Mouse (Mus musculus) midbrain, embryonic 10.5 days (tissue): ENCODE data around the gene Pnrc2. TPM values are rescaled to one million over a fixed set of nuclear protein-coding genes. Genes with fewer than 3 reads are reported as not detected.

Experiments used
- DNase-seq: peaks from one replicate; pipeline ENCODE4 v3.0.0-alpha.2; 2017; ENCODE audit warnings: low spot score
- H3K27ac ChIP-seq: fragments of 300-500 bp; sonication (generic); replicated peaks from 2 replicates; pipeline ENCODE4 v1.5.1; 2016; ENCODE audit warnings: mild to moderate bottlenecking
- H3K27me3 ChIP-seq: fragments of 300-500 bp; sonication (generic); 2 replicates; pipeline ENCODE4 v1.6.1; 2016; ENCODE audit warnings: low read depth, mild to moderate bottlenecking; ENCODE audit not compliant: poor library complexity, severe bottlenecking
- H3K36me3 ChIP-seq: fragments of 300-500 bp; sonication (generic); 2 replicates; pipeline ENCODE4 v1.6.1; 2016; ENCODE audit warnings: mild to moderate bottlenecking, moderate library complexity
- H3K4me1 ChIP-seq: fragments of 300-500 bp; sonication (generic); 2 replicates; pipeline ENCODE4 v1.6.1; 2016
- H3K4me3 ChIP-seq: fragments of 300-500 bp; sonication (generic); 2 replicates; pipeline ENCODE4 v1.5.1; 2016; ENCODE audit warnings: mild to moderate bottlenecking, moderate library complexity
- H3K9me3 ChIP-seq: fragments of 300-500 bp; sonication (generic); replicated peaks from 2 replicates; pipeline ENCODE4 v1.6.1; 2016; ENCODE audit warnings: mild to moderate bottlenecking
- WGBS: fragments of 180-500 bp; shearing (Covaris S2); methylation state at CpG from one replicate; pipeline ENCODE4 v1.1.7; 2016; 5-methylcytosine and 5-hydroxymethylcytosine counted together
- polyA plus RNA-seq: library from polyadenylated mRNA; unstranded; fragments of >200 nt; fragmentation: Nextera tagmentation; extraction: Ambion mirVana; gene quantifications from 2 replicates; pipeline ENCODE4 v1.2.1, GENCODE M21; 2016

Gene Pnrc2
- polyA plus RNA-seq, 1 experiment from 2014 or later, result 225 TPM

DNA sequence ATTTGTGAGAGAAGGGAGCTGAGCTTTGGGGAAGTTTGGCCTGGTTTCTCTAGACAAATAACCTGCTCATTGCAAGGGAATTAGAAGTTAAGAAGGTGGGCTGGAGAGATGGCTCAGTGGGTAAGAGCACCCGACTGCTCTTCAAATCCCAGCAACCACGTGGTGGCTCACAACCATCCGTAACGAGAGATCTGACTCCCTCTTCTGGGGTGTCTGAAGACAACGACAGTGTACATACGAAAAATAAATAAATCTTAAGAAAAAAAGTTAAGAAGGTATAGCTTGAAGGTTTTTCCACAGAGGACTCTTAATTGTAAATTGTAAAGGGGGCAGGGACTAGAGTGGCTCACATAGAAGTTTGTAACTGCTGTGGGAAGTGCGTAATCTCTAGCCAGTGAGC, 1.9 kb upstream of the Pnrc2 start:
- no peak for DNase-seq
- Histone ChIP-seq H3K36me3 (peaks cover 25% of the 10 kb centered on the region), H3K9me3 (no peaks in the 10 kb centered on the region), H3K27me3 (no peaks in the 10 kb centered on the region), H3K27ac (peak overlapping the region; percentile 100), H3K4me1 (peaks cover 56% of the 10 kb centered on the region), H3K4me3 (no peak overlapping the region)
- 31% methylated on average over 7 of the region's 7 CpGs for WGBS

GRCm38 (mm10) chr4:135874564-135875535, 1.2 kb upstream of the Pnrc2 start:
- peak; percentile 17 for DNase-seq
- Histone ChIP-seq H3K9me3 (no peaks in the 10 kb centered on the region), H3K4me1 (peaks cover 61% of the 10 kb centered on the region), H3K36me3 (peaks cover 30% of the 10 kb centered on the region), H3K27me3 (no peaks in the 10 kb centered on the region), H3K4me3 (peak overlapping the region; percentile 85), H3K27ac (peak overlapping the region; percentile 100)
- WGBS, result 81% methylated on average over 10 of the region's 10 CpGs

- 15% methylated on average over 17 of the region's 17 CpGs for WGBS
- peaks cover 66% of the 10 kb centered on the region for H3K4me1 ChIP-seq
These were observed 860 bp downstream of the Pnrc2 start for GRCm38 (mm10) chr4:135872589-135873391.

GRCm38 (mm10) chr4:135872015-135872414, 1.6 kb downstream of the Pnrc2 start:
- DNase-seq, result peak; percentile 11
- WGBS, result 61% methylated on average over 3 of the region's 3 CpGs
- peaks cover 64% of the 10 kb centered on the region for H3K4me1 ChIP-seq
- peaks cover 46% of the 10 kb centered on the region for H3K36me3 ChIP-seq
- H3K9me3 ChIP-seq, result no peaks in the 10 kb centered on the region
- H3K4me3 ChIP-seq, result peak overlapping the region; percentile 85
- H3K27ac ChIP-seq, result peak overlapping the region; percentile 100; the same call in 1 of the 2 replicates
- H3K27me3 ChIP-seq, result no peaks in the 10 kb centered on the region

More at GRCm38 (mm10) chr4:135872589-135873391, 860 bp downstream of the Pnrc2 start:
- peak overlapping the region; percentile 85 for H3K4me3 ChIP-seq
- H3K27ac ChIP-seq, result peak overlapping the region; percentile 100
- H3K27me3 ChIP-seq, result no peaks in the 10 kb centered on the region
- H3K9me3 ChIP-seq, result no peaks in the 10 kb centered on the region
- H3K36me3 ChIP-seq, result peaks cover 42% of the 10 kb centered on the region
- DNase-seq, result peak; percentile 27

- no peak overlapping the region for H3K27ac ChIP-seq
- H3K9me3 ChIP-seq, result no peaks in the 10 kb centered on the region
- no peaks in the 10 kb centered on the region for H3K27me3 ChIP-seq
- H3K4me1 ChIP-seq, result peaks cover 48% of the 10 kb centered on the region
- peak; percentile 9 for DNase-seq
- 73% methylated on average over 2 of the region's 2 CpGs for WGBS
- H3K4me3 ChIP-seq, result peak overlapping the region; percentile 85
- H3K36me3 ChIP-seq, result peaks cover 60% of the 10 kb centered on the region
These were observed 3.2 kb downstream of the Pnrc2 start for GRCm38 (mm10) chr4:135870227-135871023.

DNA sequence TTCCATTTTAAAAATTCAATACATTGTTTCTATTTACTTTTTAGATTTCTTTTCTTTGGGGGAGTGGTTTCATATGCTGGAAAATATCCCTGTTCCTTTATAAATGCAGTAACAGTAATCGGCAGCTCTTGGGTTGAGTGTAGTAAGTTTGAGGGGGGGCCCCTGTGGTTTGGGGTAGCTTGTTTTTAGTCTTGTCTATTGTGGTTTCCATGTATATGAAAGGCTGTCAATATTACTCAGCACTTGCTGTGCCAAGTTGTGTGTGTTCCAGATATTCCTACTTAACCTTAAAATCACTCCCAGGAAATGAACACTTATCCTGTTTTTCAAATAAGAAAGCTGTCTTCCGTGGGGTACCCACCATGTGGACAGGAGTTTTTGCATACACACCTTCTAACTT, 4.7 kb downstream of the Pnrc2 start:
- H3K36me3 ChIP-seq, result peaks cover 68% of the 10 kb centered on the region
- peak; percentile 10 for DNase-seq
- peaks cover 34% of the 10 kb centered on the region for H3K4me1 ChIP-seq
- H3K9me3 ChIP-seq, result no peaks in the 10 kb centered on the region
- H3K4me3 ChIP-seq, result no peak overlapping the region
- WGBS, result 81% methylated on average over 2 of the region's 2 CpGs
- H3K27ac ChIP-seq, result no peak overlapping the region
- no peaks in the 10 kb centered on the region for H3K27me3 ChIP-seq

DNA sequence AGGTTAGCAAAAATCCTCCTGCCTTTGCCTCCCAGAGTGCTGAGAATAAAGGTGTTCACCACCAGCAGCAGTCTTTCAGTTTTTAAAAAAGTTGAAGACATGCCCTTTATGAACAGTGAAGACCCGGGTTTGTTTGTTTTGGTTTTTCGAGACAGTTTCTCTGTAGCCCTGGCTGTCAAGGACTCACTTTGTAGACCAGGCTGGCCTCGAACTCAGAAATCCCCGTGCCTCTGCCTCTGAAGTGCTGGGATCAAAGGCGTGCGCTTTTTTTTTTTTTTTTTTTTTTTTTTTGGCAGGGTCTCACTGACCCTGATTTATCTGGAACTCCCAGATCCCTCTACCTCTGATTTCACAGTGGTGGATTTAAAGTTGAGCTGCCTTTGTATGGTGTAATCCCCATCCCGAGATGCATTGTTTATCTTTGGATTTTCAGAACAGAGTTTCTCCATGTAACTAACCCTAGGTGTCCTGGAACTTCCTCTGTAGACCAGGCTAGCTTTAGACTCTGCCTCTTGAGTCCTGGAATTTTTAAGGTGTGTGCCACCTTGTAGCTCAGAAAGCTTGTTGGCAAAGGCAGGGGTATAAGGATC, 16.0 kb downstream of the Pnrc2 start:
- peak; percentile 26 for DNase-seq
- WGBS, result 16% methylated on average over 7 of the region's 7 CpGs
- Histone ChIP-seq H3K4me1 (peaks cover 45% of the 10 kb centered on the region), H3K27ac (peak overlapping the region; percentile 99), H3K36me3 (peaks cover 40% of the 10 kb centered on the region), H3K9me3 (no peaks in the 10 kb centered on the region), H3K27me3 (no peaks in the 10 kb centered on the region), H3K4me3 (peak overlapping the region; percentile 95)

DNA sequence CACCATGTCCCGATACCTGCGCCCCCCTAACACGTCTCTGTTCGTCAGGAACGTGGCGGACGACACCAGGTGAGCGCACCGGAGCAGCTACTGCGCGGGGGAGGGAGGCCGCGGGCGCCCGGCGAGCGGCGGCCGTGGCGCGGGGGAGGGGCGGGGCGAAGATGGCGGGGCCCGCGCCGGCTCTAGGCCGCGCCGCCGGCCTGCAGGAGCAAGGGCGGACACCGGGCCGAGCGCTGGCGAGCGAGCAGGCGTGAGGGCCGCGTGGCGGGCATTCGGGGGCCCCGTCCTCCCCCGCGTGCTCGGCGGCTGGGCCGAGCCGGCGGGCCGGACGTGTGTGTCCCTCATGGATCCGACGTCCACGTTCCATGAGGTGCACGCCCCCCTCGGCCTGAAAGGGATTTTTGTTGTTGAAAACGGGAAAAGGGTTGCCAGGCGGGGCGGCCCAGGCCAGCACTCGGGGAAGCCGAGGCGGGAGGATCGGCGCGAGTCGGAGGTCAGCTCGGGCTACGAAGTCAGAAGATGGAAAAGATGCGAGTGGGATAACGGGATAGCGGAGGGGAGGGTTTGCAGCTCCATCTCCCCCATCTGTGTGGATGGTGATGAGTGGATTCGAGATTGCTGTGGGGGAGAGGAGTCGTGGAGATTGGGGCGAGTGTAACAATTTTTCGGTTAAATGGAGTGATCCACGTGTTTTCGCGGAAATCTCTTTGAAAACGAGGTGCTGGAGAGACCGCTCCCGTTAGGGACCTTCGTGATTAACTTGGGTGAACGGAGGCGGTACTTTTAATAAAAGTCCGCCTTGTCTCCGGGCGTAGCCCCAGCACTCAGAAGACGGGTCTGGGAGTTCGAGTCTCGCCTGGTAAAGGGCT, 17.2 kb downstream of the Pnrc2 start:
- peaks cover 27% of the 10 kb centered on the region for H3K36me3 ChIP-seq
- under 1% methylated on average over 90 of the region's 91 CpGs for WGBS

GRCm38 (mm10) chr4:135855536-135856222, 18.0 kb downstream of the Pnrc2 start, which contains the start of gene Srsf10:
Srsf10 (plus strand) TSS chr4:135855747.
- H3K4me1 ChIP-seq, result peaks cover 49% of the 10 kb centered on the region
- H3K9me3 ChIP-seq, result no peaks in the 10 kb centered on the region
- DNase-seq, result peak; percentile 99
- H3K27me3 ChIP-seq, result no peaks in the 10 kb centered on the region
- H3K4me3 ChIP-seq, result peak within 1 kb of the TSS; percentile 95
- under 1% methylated on average over 67 of the region's 67 CpGs for WGBS
- peak within 1 kb of the TSS; percentile 99 for H3K27ac ChIP-seq
- peaks cover 20% of the 10 kb centered on the region for H3K36me3 ChIP-seq

More for the DNA sequence above, 17.2 kb downstream of the Pnrc2 start:
- Histone ChIP-seq H3K4me3 (peak overlapping the region; percentile 95), H3K27me3 (no peaks in the 10 kb centered on the region), H3K9me3 (no peaks in the 10 kb centered on the region), H3K27ac (peak overlapping the region; percentile 99), H3K4me1 (peaks cover 45% of the 10 kb centered on the region)
- DNase-seq, result peak; percentile 84

DNA sequence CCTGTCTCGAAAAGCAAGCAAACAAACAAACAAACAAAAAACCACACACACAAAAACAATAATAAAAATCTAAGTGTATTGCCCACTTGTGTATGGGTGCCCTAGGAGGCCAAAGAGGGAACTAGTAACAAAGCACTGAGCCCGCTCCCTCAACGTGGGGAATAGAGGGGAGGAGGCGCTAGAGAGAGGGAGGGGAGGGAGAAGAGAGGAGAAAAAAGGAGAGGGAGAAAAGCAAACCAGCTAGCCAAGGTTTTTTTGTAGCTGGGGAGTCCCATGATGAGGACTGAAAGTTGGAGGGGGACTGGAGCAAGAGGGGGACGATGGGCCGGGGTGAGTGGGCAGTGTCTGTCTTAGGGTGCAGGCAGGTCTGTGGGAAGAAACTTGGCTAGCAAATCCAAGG, 18.6 kb downstream of the Pnrc2 start:
- DNase-seq, result no peak
- no peaks in the 10 kb centered on the region for H3K9me3 ChIP-seq
- peak overlapping the region; percentile 99 for H3K27ac ChIP-seq
- H3K4me1 ChIP-seq, result peaks cover 53% of the 10 kb centered on the region
- H3K36me3 ChIP-seq, result peaks cover 16% of the 10 kb centered on the region
- H3K27me3 ChIP-seq, result no peaks in the 10 kb centered on the region
- peak overlapping the region; percentile 95 for H3K4me3 ChIP-seq
- 10% methylated on average over 6 of the region's 6 CpGs for WGBS
